Mouse (Mus musculus): ENCODE data around the gene Edem3.
A peak's percentile ranks its signal among the peaks of the same experiment; 100 is the strongest.

Edem3 gene

GRCm38 (mm10) chr1:151863135-151863796 lies 108.1 kb downstream of the Edem3 start:
- no peak for DNase-seq (ENCODE audit: low spot score in 2 of 2)

GRCm38 (mm10) chr1:151863797-151864147 lies 108.6 kb downstream of the Edem3 start:
- DNase-seq (ENCODE audit: low spot score in 2 of 2) = peak; percentile 18 to 36

GRCm38 (mm10) chr1:151864326-151864725 lies 109.2 kb downstream of the Edem3 start:
- DNase-seq (ENCODE audit: low spot score in 2 of 2) = no peak
